Mouse (Mus musculus) kidney, adult 2 months (tissue): ENCODE data around the gene Atg10. TPM values are rescaled to one million over a fixed set of nuclear protein-coding genes. Genes with fewer than 3 reads are reported as not detected.
"Not testable (repeated sequence)": the region's sequence is repeated elsewhere in the genome, so short reads cannot be mapped to it uniquely, and the experiment has no call there.

Source experiments
- DNase-seq: peaks from one replicate; pipeline ENCODE4 v3.0.0; 2021
- H3K27ac ChIP-seq: fragments of 200-500 bp; 2 replicates; pipeline ENCODE4 v1.5.1; 2012; ENCODE audit warnings: low read depth, low read length, control low read depth, inconsistent platforms; ENCODE audit not compliant: insufficient read depth
- H3K27me3 ChIP-seq: fragments of 200-500 bp; replicated peaks from 2 replicates; pipeline ENCODE4 v1.6.1; 2012; ENCODE audit warnings: mild to moderate bottlenecking, moderate library complexity, low read length, inconsistent platforms; ENCODE audit not compliant: control insufficient read depth, insufficient read depth
- H3K36me3 ChIP-seq: fragments of 200-500 bp; 2 replicates; pipeline ENCODE4 v1.6.1; 2012; ENCODE audit warnings: mild to moderate bottlenecking, moderate library complexity, low read length, inconsistent platforms; ENCODE audit not compliant: control insufficient read depth, insufficient read depth
- H3K4me1 ChIP-seq: fragments of 200-500 bp; 2 replicates; pipeline ENCODE4 v1.6.1; 2011; ENCODE audit warnings: low read length; ENCODE audit not compliant: control insufficient read depth, insufficient read depth
- H3K4me3 ChIP-seq: fragments of 200-500 bp; 2 replicates; pipeline ENCODE4 v1.5.1; 2011; ENCODE audit warnings: mild to moderate bottlenecking, low read depth, low read length, control low read depth; ENCODE audit not compliant: insufficient read depth
- CTCF ChIP-seq: fragments of 200-500 bp; conservative IDR thresholded peaks from 2 replicates; pipeline ENCODE4 v1.5.1; 2011; ENCODE audit warnings: low read depth, mild to moderate bottlenecking, control low read depth, low read length, moderate library complexity, mixed read lengths; ENCODE audit not compliant: insufficient read depth, insufficient read length
- POLR2A ChIP-seq: fragments of 200-500 bp; IDR thresholded peaks from one replicate; pipeline ENCODE4 v1.6.1; 2011; ENCODE audit warnings: low read depth, low read length, control low read depth
- WGBS: fragments of 180-500 bp; shearing (Covaris S2); methylation state at CpG from one replicate; pipeline ENCODE4 v1.1.7; 2018; 5-methylcytosine and 5-hydroxymethylcytosine counted together
- polyA plus RNA-seq: library from polyadenylated mRNA; depleted of rRNA; stranded (reverse); fragments of >200 nt; gene quantifications from 2 replicates; pipeline ENCODE4 v1.2.3, GENCODE M21; 2012; rRNA removed

Atg10 gene
- 4.4 and 7.8 TPM in 2 replicates for polyA plus RNA-seq

DNA sequence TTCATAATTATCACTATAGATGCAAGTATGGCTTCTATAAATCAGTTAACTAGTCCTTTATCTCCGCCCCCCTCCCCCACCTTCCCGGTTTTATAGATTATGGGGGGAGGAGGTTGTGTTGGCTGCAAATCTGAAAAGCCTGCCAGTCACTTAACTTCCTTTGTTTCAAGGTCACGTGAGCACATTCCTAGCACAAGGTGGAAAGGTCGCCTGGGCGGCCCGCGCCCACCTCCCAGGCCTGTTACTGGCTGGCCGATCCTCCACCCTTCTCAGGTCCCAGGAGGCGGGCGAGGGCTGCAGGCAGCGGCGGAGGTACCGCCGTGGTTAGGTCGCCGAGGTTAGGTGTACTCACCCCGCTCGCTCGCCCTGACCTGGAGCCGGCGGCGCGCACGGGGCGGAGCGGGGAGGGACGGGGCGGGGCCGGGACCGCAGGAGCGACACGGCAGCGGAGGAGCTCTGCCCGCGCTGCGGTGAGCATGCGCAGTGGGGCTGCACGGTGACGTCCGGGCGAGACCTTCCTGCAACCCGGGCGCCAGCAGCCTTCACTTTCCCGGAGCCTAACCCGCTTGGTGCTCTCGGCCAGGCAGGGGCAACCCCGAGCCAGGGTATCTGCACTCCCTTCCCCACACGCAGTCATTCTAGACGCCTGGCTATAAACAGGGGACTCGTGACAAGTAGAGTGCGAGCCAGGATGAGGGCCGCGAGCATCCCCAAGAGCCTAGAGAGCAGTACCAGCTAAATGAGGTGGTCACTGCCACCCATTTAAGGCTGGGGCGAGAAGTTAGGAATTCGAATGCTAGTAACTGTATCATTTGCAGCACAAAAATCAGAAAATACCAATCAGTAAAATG, at the start of gene Atg10:
Gene Atg10, minus strand, starts transcription at position 382 of the 851 bp plus-strand sequence.
- TF ChIP-seq POLR2A (peak; percentile 58), CTCF (no peak)
- Histone ChIP-seq H3K4me1 (no peaks in the 10 kb centered on the region; the same call in 1 of the 2 replicates), H3K27ac (peak within 1 kb of the TSS; percentile 95), H3K4me3 (peak within 1 kb of the TSS; percentile 70), H3K36me3 (no peaks in the 10 kb centered on the region), H3K27me3 (no peaks in the 10 kb centered on the region)
- peak; percentile 96 for DNase-seq
- under 1% methylated on average over 55 of the region's 55 CpGs for WGBS

DNA sequence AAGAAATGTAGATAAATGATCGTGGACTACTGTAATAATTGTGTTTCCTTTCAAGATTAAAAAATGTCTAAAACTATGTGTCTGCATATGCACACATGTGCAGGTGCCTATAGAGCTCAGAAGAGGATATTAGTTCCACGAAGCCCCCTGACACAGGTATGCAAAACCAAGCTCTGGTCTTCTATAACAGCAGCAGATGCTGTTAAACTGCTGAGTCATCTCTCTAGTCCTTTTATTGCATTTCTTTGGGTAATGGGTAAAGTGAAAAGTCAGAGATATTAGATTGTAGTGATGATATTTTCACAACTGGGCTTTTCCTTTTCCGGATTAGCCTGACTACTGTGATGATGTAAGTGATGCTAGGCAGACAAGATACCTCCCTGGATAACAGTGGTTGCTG, 28.6 kb upstream of the Atg10 start:
- DNase-seq: no peak
- Histone ChIP-seq H3K27me3 (no peaks in the 10 kb centered on the region), H3K27ac (no peak overlapping the region), H3K4me1 (no peaks in the 10 kb centered on the region), H3K4me3 (no peak overlapping the region), H3K36me3 (no peaks in the 10 kb centered on the region)
- TF ChIP-seq CTCF (no peak), POLR2A (no peak)
- 93% methylated on average over 3 of the region's 3 CpGs for WGBS

DNA sequence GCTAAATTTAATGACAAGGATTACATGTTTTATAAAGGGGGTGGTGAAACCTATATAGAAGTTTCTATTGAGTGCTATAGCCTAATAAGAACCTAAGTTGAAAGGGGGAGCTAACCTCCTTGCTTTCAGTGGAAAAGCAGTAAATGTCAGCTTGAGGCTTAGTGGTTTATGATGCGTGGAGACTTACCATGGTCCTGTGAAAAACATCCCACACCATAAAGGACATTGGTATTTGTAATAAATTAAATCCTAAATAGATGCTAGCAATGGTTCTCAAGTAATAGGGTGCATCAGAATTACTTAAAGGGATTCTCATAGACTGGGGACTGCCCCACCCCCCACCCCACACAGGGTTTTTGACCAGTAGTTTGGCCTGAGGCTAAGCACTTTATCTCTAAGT, 27.9 kb upstream of the Atg10 start:
- WGBS: 47% methylated on average over 1 of the region's 1 CpGs
- H3K4me1 ChIP-seq: no peaks in the 10 kb centered on the region
- H3K4me3 ChIP-seq: no peak overlapping the region
- H3K27me3 ChIP-seq: no peaks in the 10 kb centered on the region
- DNase-seq: no peak
- no peaks in the 10 kb centered on the region for H3K36me3 ChIP-seq
- H3K27ac ChIP-seq: no peak overlapping the region
- no peak for TF ChIP-seq POLR2A

DNA sequence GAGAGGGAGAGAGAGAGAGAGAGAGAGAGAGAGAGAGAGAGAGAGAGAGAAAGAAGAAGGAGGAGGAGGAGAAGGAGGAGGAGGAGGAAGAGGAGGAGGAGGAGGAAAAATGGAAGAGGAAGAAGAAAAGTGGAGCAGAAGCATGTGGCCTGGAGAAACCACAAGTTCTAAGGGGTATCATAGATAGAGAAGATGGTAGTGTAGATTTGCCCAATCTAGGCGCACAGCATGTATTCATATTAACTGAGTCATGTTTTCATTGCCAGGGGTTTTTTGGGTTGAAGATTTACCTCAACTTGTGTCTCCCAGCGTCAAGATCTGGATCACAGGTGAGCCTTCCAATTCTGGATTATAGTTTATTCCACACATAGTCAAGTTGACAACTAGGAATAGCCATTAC, 26.3 kb upstream of the Atg10 start:
- DNase-seq, H3K36me3 ChIP-seq, H3K27me3 ChIP-seq, H3K4me3 ChIP-seq, H3K4me1 ChIP-seq, H3K27ac ChIP-seq: not testable (repeated sequence)
- 83% methylated on average over 2 of the region's 2 CpGs for WGBS

DNA sequence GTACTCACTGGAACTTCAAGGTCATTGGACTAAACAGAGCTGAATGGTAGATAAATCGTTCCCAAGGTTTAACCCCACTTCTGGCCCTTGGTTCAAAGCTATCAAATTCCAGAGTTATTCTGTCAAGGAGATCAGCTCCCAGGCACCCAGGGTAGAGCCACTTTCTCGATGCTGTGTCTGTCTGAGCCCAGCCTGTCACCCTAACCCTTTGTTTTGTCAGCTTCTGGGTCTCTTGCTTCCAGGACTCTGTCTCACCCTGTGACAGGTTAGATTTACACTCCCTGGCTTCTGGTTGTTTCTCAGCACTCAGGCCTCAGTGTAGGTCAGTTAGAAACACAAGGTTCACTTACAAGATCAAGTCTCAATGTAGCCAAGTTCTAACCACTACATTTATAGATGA, 22.7 kb upstream of the Atg10 start:
- Histone ChIP-seq H3K4me3 (no peak overlapping the region), H3K27ac (no peak overlapping the region), H3K4me1 (no peaks in the 10 kb centered on the region), H3K36me3 (no peaks in the 10 kb centered on the region), H3K27me3 (no peaks in the 10 kb centered on the region)
- no peak for TF ChIP-seq POLR2A
- TF ChIP-seq CTCF: no peak
- no peak for DNase-seq
- 25% methylated on average over 2 of the region's 2 CpGs for WGBS

DNA sequence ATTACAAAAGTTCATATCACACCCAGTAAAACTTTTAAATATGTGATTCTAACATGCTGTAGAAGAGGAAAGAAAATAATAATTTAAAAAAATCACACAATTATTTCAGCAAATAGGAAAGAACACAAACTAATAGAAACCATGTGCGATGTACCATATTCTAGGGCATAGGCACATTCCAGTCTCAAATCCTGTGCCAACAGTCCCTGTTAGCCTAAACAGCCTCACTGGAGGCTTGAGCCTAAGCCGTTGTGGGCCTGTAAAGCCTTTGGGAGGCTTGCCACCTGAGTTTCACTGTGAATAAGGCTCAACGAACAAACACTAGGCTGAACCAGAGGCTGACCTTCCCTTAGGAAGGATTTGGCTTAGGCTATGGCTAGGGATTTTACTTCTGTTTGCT, 14.2 kb upstream of the Atg10 start:
- Histone ChIP-seq H3K27me3 (no peaks in the 10 kb centered on the region), H3K4me1 (no peaks in the 10 kb centered on the region), H3K27ac (no peak overlapping the region), H3K4me3 (no peak overlapping the region), H3K36me3 (no peaks in the 10 kb centered on the region)
- no peak for DNase-seq
- WGBS: 79% methylated on average over 3 of the region's 3 CpGs
- TF ChIP-seq POLR2A (no peak), CTCF (no peak)

DNA sequence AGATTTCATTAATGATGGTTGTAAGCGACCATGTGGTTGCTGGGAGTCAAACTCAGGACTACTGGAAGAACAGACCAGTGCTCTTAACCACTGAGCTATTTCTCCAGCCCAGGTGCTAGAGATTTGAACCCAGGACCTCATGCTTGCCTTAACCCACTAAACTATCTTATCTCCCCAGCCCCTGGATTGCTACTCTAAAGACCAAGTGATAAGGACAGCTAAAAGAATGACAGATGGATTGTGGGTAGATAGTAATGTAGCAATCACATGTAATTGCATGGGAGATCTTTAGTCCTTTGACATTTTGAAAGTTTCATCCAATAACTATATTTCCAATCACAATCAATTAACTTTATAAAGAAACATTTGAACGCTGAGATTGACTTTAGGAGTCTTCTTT, 13.1 kb upstream of the Atg10 start:
- H3K36me3 ChIP-seq: no peaks in the 10 kb centered on the region
- no peak for DNase-seq
- H3K27me3 ChIP-seq: no peaks in the 10 kb centered on the region
- H3K4me3 ChIP-seq: no peak overlapping the region
- H3K27ac ChIP-seq: no peak overlapping the region
- no peaks in the 10 kb centered on the region for H3K4me1 ChIP-seq
- TF ChIP-seq CTCF: no peak
- no peak for TF ChIP-seq POLR2A
- 76% methylated on average over 2 of the region's 2 CpGs for WGBS

DNA sequence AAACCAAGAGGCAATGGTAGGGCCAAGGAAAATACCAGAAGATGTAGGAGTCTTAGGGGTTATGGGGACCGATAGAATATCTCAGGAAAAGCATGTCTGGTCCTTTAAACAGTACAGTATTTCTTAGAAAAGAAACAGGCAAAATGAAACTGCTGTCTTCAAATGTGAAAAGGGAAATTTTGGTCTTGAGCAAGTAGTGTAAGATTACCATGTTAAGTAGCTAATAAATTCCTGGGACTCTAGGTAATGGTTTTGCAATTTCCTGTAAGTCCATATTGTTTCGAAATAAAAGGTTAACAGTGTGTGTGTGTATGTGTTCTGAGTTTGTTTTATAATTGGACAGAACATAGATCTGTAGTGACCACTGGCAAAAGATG, 658 bp upstream of the Atg10 start:
- no peak for TF ChIP-seq CTCF
- no peak for TF ChIP-seq POLR2A
- 25% methylated on average over 2 of the region's 2 CpGs for WGBS
- Histone ChIP-seq H3K27ac (peak overlapping the region; percentile 76), H3K4me3 (peak overlapping the region; percentile 70), H3K27me3 (no peaks in the 10 kb centered on the region), H3K4me1 (no peaks in the 10 kb centered on the region; the same call in 1 of the 2 replicates), H3K36me3 (no peaks in the 10 kb centered on the region)
- no peak for DNase-seq
